Mouse (Mus musculus) C2C12 (cell line): Measurements from ENCODE around the gene Klk8. TPM values are rescaled to one million over a fixed set of nuclear protein-coding genes. Genes with fewer than 3 reads are reported as not detected.

Source experiments
- H3K27me3 ChIP-seq: one replicate; pipeline ENCODE4 v1.6.1; 2011; ENCODE audit not compliant: control insufficient read depth, insufficient read depth, insufficient read length
- H3K36me3 ChIP-seq: one replicate; pipeline ENCODE4 v1.6.1; 2011; ENCODE audit not compliant: control insufficient read depth, insufficient read depth
- H3K4me3 ChIP-seq: one replicate; pipeline ENCODE4 v1.5.1; 2011; ENCODE audit warnings: mild to moderate bottlenecking, control low read depth; ENCODE audit not compliant: poor library complexity, insufficient read depth, severe bottlenecking
- H3K79me2 ChIP-seq: one replicate; pipeline ENCODE4 v1.6.1; 2011; ENCODE audit not compliant: control insufficient read depth, insufficient read depth
- H3K79me3 ChIP-seq: one replicate; pipeline ENCODE4 v1.6.1; 2011; ENCODE audit warnings: low read depth, control low read depth
- H3ac ChIP-seq: one replicate; pipeline ENCODE3; 2011; ENCODE audit warnings: low read depth; ENCODE audit not compliant: control insufficient read depth, insufficient read length
- CEBPB ChIP-seq: IDR thresholded peaks from one replicate; pipeline ENCODE4 v1.6.1; 2011; ENCODE audit warnings: low read depth, mild to moderate bottlenecking, control low read depth, moderate library complexity
- CTCF ChIP-seq: IDR thresholded peaks from one replicate; pipeline ENCODE4 v1.5.1; 2011; ENCODE audit not compliant: control insufficient read depth, insufficient read depth, insufficient read length
- FOSL1 ChIP-seq: IDR thresholded peaks from one replicate; pipeline ENCODE4 v1.8.0; 2011; ENCODE audit warnings: mild to moderate bottlenecking, low read length; ENCODE audit not compliant: poor library complexity, insufficient read depth, severe bottlenecking
- MAX ChIP-seq: IDR thresholded peaks from one replicate; pipeline ENCODE4 v1.6.1; 2011; ENCODE audit warnings: mild to moderate bottlenecking, control low read depth
- MYOD1 ChIP-seq: IDR thresholded peaks from one replicate; pipeline ENCODE4 v1.6.1; 2011; ENCODE audit warnings: low read depth; ENCODE audit not compliant: control insufficient read depth, insufficient read length
- MYOG ChIP-seq: IDR thresholded peaks from one replicate; pipeline ENCODE4 v1.6.1; 2011; ENCODE audit not compliant: control insufficient read depth, insufficient read length; ENCODE audit errors: extremely low read depth
- USF1 ChIP-seq: IDR thresholded peaks from one replicate; pipeline ENCODE4 v1.6.1; 2011; ENCODE audit warnings: low read depth, mild to moderate bottlenecking, control low read depth, moderate library complexity
- polyA plus RNA-seq: library from polyadenylated mRNA; unstranded; fragments of >200 nt; fragmentation: generic; extraction: Trizol; gene quantifications from one replicate; pipeline ENCODE4 v1.2.1, GENCODE M21; 2012; ENCODE audit warnings: missing spikeins

Klk8 gene
- polyA plus RNA-seq, 1 experiment, result 0.36 TPM

DNA sequence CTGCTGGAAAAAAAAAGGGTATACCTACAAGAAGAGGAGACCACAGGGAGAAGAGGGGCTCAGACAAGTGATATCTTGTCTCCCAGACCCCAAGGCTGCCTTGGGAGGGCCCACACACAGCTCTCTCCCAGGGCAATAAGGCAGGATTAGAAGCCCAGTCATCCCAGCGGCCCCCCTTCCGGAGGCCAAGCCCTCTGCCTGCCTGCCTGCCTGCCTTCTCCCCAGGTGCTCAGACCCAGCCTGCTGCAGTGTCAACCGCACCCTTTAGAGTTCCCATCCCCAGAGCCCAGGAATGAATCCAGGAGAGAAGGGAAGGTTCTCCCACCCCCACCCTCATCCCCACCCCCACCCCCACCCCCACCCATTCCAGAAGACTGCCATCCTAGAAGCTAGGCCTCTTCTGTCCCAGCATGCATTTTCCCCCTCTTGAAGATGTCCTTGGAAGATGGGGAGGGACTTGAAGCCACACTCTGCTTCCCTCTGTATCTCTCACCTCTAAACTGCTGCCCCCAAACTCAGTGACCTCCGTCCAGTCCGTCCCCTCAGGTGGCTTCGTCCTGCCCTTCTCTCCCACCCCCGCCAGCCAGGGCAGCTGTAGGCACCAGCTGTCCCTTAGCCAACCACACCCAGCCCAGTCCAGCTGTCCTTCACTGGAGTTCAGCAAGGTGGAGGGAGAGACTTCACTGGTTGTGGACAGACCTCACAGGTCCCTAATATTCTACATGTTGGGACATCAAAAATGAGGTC is 21.9 kb upstream of the Klk8 start:
- no peak overlapping the region for H3ac ChIP-seq
- H3K4me3 ChIP-seq, result no peak overlapping the region
- H3K79me3 ChIP-seq, result no peaks in the 10 kb centered on the region
- TF ChIP-seq USF1, result no peak
- no peak for TF ChIP-seq MYOD1
- no peak for TF ChIP-seq FOSL1
- TF ChIP-seq MYOG, result no peak
- TF ChIP-seq CTCF, result no peak
- no peak for TF ChIP-seq CEBPB
- TF ChIP-seq MAX, result no peak
- H3K79me2 ChIP-seq, result no peaks in the 10 kb centered on the region
- no peaks in the 10 kb centered on the region for H3K36me3 ChIP-seq
- H3K27me3 ChIP-seq, result no peaks in the 10 kb centered on the region

DNA sequence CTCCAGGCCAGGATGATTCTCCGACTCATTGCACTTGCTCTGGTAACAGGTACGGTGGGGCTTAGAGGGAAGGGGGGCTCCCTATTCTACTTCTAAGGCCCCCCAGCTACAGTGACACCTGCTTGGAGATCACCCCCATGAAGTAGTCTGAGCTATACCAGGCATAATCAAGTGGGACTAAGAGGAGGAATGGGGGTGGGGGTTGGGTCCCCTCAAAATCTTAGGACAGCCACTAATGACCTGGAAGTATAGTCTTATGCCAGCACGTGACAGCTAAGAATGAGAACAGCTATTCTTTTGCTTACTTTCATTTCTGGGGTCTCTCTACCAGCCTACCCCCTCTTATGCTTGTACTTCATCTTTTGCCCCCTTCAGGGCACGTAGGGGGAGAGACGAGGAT is 20.9 kb upstream of the Klk8 start:
- H3ac ChIP-seq, result no peak overlapping the region
- no peaks in the 10 kb centered on the region for H3K27me3 ChIP-seq
- no peak for TF ChIP-seq MYOG
- TF ChIP-seq USF1, result no peak
- TF ChIP-seq CEBPB, result no peak
- TF ChIP-seq FOSL1, result no peak
- TF ChIP-seq MYOD1, result no peak
- TF ChIP-seq CTCF, result no peak
- TF ChIP-seq MAX, result no peak
- H3K79me3 ChIP-seq, result no peaks in the 10 kb centered on the region
- no peaks in the 10 kb centered on the region for H3K36me3 ChIP-seq
- no peaks in the 10 kb centered on the region for H3K79me2 ChIP-seq
- H3K4me3 ChIP-seq, result no peak overlapping the region

DNA sequence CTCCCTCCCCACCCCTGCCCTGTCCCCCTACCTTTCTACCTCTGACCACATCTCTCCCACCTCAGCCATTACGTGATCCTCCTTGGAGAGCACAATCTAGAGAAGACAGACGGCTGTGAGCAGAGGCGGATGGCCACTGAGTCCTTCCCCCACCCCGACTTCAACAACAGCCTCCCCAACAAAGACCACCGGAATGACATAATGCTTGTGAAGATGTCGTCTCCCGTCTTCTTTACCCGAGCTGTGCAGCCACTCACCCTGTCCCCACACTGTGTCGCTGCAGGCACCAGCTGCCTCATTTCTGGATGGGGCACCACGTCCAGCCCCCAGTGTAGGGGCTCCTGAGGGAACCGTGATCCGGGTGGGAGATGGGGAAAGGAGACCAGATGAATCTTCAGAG is 20.0 kb upstream of the Klk8 start:
- H3K79me3 ChIP-seq, result no peaks in the 10 kb centered on the region
- H3K27me3 ChIP-seq, result no peaks in the 10 kb centered on the region
- H3K36me3 ChIP-seq, result no peaks in the 10 kb centered on the region
- H3K79me2 ChIP-seq, result no peaks in the 10 kb centered on the region
- no peak overlapping the region for H3ac ChIP-seq
- TF ChIP-seq MYOG, result no peak
- TF ChIP-seq CEBPB, result no peak
- no peak for TF ChIP-seq FOSL1
- no peak for TF ChIP-seq CTCF
- TF ChIP-seq MAX, result no peak
- no peak for TF ChIP-seq USF1
- TF ChIP-seq MYOD1, result no peak
- H3K4me3 ChIP-seq, result no peak overlapping the region

DNA sequence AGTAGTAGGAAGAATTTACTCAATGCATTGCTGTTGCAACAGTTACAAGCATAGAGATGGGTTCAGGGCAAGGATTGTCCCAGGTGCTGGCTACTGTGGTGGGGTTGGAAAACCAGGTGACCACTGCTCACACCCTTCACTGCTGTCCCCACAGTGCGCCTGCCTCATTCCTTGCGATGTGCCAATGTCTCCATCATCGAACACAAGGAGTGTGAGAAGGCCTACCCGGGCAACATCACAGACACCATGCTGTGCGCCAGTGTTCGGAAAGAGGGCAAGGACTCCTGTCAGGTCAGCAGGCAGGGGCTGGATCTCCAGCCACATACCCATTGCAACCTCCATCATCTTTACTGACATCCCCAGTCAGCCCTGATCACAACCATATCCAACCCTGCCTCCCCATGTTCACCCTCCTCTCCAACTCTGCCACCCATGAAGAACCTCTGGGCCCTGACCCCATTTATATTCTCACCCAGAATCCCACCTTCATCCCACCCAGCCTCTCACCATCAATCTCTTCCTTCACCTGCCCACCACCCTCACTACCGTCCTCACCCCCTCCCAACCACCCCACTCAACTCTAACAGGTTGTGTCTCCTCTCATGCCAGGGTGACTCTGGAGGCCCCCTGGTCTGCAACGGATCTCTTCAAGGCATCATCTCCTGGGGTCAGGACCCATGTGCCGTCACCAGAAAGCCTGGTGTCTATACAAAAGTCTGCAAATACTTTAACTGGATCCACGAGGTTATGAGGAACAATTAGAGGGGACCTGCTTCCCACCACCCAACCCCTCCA is 19.0 kb upstream of the Klk8 start:
- H3K4me3 ChIP-seq, result no peak overlapping the region
- H3ac ChIP-seq, result no peak overlapping the region
- no peaks in the 10 kb centered on the region for H3K36me3 ChIP-seq
- no peaks in the 10 kb centered on the region for H3K79me3 ChIP-seq
- H3K27me3 ChIP-seq, result no peaks in the 10 kb centered on the region
- TF ChIP-seq USF1 (no peak), CEBPB (no peak), CTCF (no peak), MAX (no peak), MYOG (no peak), FOSL1 (no peak), MYOD1 (no peak)
- no peaks in the 10 kb centered on the region for H3K79me2 ChIP-seq

DNA sequence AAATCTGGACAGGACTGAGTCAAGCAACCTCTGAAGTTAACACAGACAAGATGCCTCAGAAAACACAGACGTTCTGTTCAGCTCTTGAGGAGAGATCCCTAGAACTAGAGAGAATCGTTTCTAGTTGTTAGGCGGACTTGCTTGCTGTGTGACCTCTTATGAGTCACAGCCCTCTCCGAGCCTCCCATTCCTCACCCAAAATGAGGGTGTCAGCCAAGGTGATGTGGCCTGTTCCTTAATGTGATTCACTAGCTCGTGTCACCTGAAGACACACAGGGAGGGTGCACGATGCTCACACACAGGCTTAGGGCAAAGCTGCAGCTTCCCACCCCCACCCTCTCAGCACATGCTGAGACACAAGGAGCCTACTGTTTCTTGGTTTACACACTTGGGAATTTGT is 17.1 kb upstream of the Klk8 start:
- H3ac ChIP-seq, result no peak overlapping the region
- H3K4me3 ChIP-seq, result no peak overlapping the region
- TF ChIP-seq FOSL1 (no peak), MYOG (no peak), USF1 (no peak)
- no peaks in the 10 kb centered on the region for H3K36me3 ChIP-seq
- no peaks in the 10 kb centered on the region for H3K27me3 ChIP-seq
- H3K79me2 ChIP-seq, result no peaks in the 10 kb centered on the region
- no peaks in the 10 kb centered on the region for H3K79me3 ChIP-seq
